Mouse (Mus musculus) B cell, adult (primary cell): ENCODE results near the gene Ggn. TPM values are rescaled to one million over a fixed set of nuclear protein-coding genes. Genes with fewer than 3 reads are reported as not detected.

Experiments used
- total RNA-seq: library from RNA; stranded (reverse); gene quantifications from 4 replicates; pipeline ENCODE4 v1.2.4, GENCODE M21; 2023; ENCODE audit not compliant: inconsistent age

Gene Ggn
- not detected in 4 replicates for total RNA-seq

GRCm38 (mm10) chr7:29170066-29170754, at the start of gene Ggn, which contains the start of gene Spred3:
TSS of gene Ggn (plus strand) at chr7:29170210.
TSS of gene Spred3 (minus strand) at chr7:29170411.

GRCm38 (mm10) chr7:29124970-29125369, 45.0 kb upstream of the Ggn start, which contains the start of gene Ryr1:
TSS of gene Ryr1 (minus strand) at chr7:29125179.

GRCm38 (mm10) chr7:29134693-29135386, 35.2 kb upstream of the Ggn start, which contains the start of gene Rasgrp4:
TSS of gene Rasgrp4 (plus strand) at chr7:29134851.

DNA sequence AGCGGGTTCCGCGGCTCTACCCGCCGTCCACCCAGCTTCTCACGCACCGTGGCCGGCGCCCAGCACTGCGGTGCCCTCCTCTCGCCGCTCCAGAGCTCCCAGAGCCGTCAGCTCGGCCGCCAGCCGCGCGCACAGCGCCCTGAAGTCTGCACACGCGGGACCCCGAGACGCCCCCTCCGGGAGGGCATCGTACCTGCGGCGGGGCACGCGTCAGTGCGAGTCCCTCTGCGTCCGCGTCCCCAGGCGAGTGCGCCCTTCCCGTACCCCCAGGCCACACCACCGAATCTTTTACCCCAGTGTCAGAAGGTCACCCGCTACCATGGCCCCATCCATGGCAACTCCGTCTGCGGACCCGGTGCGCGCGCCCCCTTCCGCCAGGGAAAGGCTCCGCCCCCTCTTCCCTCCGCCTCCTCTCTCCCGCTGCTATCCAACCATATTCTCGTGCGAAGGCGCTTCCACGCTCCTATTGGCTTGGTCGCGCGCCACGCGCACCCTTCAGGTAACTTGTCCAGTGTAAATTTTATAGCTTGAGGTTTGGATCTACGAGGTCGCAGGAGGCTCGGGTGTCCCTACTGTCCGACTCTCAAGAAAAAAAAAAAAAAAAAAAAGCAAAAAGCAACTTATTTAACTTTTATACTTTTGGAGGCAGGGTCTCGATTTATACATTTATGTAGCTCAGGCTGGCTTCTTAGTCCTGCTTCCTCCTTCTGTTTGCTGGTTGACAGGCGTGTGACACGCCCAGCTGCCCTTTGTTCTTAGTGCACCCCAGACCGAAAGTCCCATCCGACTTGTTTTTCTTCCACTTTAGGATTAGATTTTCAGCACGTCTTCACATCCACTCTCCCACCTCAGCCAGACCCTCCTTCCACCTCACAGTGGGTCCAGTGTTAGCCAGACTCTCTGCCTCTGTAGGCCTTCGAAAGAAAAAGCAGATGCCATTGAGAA, 13.9 kb upstream of the Ggn start, which contains the start of gene Fam98c:
TSS of gene Fam98c (minus strand) at position 397 of the 945 bp plus-strand sequence.

GRCm38 (mm10) chr7:29180077-29180853, 10.3 kb downstream of the Ggn start, which contains the start of gene Psmd8:
TSS of gene Psmd8 (minus strand) at chr7:29180701.

GRCm38 (mm10) chr7:29213675-29214082, 43.7 kb downstream of the Ggn start, which contains the start of gene Catsperg1:
TSS of gene Catsperg1 (minus strand) at chr7:29214035.

Other genes with a start within 250 kb of the Ggn start
- 120 to 137 TPM (median 132 TPM) in 4 replicates for gene Actn4, start 207.9 kb upstream of the Ggn start, total RNA-seq
- gene Eif3k, start 188.3 kb upstream of the Ggn start, total RNA-seq, result 261 to 296 TPM (median 278 TPM) in 4 replicates
- 348 to 381 TPM (median 367 TPM) in 4 replicates for gene Map4k1, start 188.2 kb upstream of the Ggn start, total RNA-seq
- 0.39 to 0.64 TPM (median 0.42 TPM) in 4 replicates for gene Ryr1, start 45.0 kb upstream of the Ggn start, total RNA-seq
- 2.6 to 6.3 TPM (median 3.7 TPM) in 4 replicates for gene Rasgrp4, start 35.4 kb upstream of the Ggn start, total RNA-seq
- 27.4 to 34.3 TPM (median 28.2 TPM) in 4 replicates for gene Fam98c, start 14.0 kb upstream of the Ggn start, total RNA-seq
- gene Spred3, start 201 bp downstream of the Ggn start, total RNA-seq, result 2.1 to 3.2 TPM (median 2.7 TPM) in 4 replicates
- 229 to 259 TPM (median 253 TPM) in 4 replicates for gene Psmd8, start 10.5 kb downstream of the Ggn start, total RNA-seq
- 1.7 to 2.1 TPM (median 1.9 TPM) in 4 replicates for gene Catsperg1, start 43.8 kb downstream of the Ggn start, total RNA-seq
- 0.93 to 1.3 TPM (median 1.3 TPM) in 4 replicates for gene Kcnk6, start 62.3 kb downstream of the Ggn start, total RNA-seq
- 22.0 to 32.5 TPM (median 26.5 TPM) in 4 replicates for gene Yif1b, start 68.1 kb downstream of the Ggn start, total RNA-seq
- 0.69 to 4.9 TPM (median 2.4 TPM) in 4 replicates for gene 2200002D01Rik, start 78.3 kb downstream of the Ggn start, total RNA-seq
- gene Spint2, start 111.7 kb downstream of the Ggn start, total RNA-seq, result 31.9 to 43.7 TPM (median 34.7 TPM) in 4 replicates
- not detected in 4 replicates for gene Ppp1r14a, start 119.1 kb downstream of the Ggn start, total RNA-seq
- 0.16 to 1.6 TPM (median 0.87 TPM) in 4 replicates for gene Dpf1, start 133.7 kb downstream of the Ggn start, total RNA-seq